Mouse (Mus musculus) lung, postnatal 0 days (tissue): ENCODE measurements at regions not wholly inside any gene's neighbourhood (a gene's known extent, or its start where the extent isn't known, plus 50 kb on each side); places are given as distances from the start of the nearest gene placed in this dataset.

Experiments
- CTCF ChIP-seq: IDR thresholded peaks from 2 replicates; pipeline ENCODE4 v1.5.1; 2016; ENCODE audit warnings: antibody characterized with exemption, mild to moderate bottlenecking
- EP300 ChIP-seq: IDR thresholded peaks from 2 replicates; pipeline ENCODE4 v1.6.1; 2016; ENCODE audit warnings: antibody characterized with exemption, mild to moderate bottlenecking, control low read depth

GRCm38 (mm10) chr15:5464732-5465131 is 220.7 kb upstream of the Ptger4 start:
- TF ChIP-seq CTCF (no peak), EP300 (no peak)
